ENCODE assay signal across 20 mouse cellular contexts in the genomic region with DNA sequence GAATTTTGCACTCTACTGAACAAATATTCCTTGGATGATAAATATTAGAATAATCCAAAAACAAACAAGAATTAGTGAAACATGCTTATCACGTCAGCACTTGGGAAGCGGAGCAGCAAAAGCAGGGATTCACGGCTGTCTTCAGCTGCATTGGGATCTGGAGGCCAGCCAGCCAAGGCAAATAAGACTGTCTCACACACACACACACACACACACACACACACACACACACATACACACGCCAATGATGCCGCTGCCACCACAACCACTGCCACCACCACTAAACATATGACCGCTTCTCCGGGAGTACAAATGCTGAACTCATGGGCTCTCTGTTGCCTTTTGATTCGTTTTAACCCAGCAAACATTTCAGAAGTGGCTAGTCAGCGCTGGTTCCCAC. TPM values are rescaled to one million over a fixed set of nuclear protein-coding genes. Genes with fewer than 3 reads are reported as not detected.
DNase-seq lines count a peak whose midpoint lies in the region; ATAC-seq and TF ChIP-seq lines count a peak whose summit lies in the region.
"Had no signal": no experiment of that assay in that cellular context is flagged by ENCODE, and none has a peak within 500 bp of the region (broad histone marks: within the 10 kb centered on the region; RNA-seq: fewer than 3 reads in every experiment).

No protein-coding gene starts in this region.

- peak; percentile 12 for DNase-seq in cerebellum, adult 11-12 months
- no peak for DNase-seq in cerebellum, adult 11 months
- DNase-seq in layer of hippocampus, adult 2 months (ENCODE audit: low spot score in 2 of 2), result no peak
- no peak for DNase-seq in layer of hippocampus, adult 18-20 months (ENCODE audit: low spot score in 2 of 2)
- DNase-seq in midbrain, embryonic 14.5 days, result peak; percentile 22
- no peak for DNase-seq in midbrain, embryonic 11.5 days (ENCODE audit: low spot score, missing footprints)
- DNase-seq in heart, postnatal 4 days, result no peak
- DNase-seq: adrenal gland, adult 8-10 months; cerebellum, adult 8-10 months; gastrocnemius, postnatal 25 days; heart, postnatal 14 days; kidney, adult 11 months; kidney, postnatal 14 days; liver, embryonic 13.5 days had no signal

- peaks cover 22% of the 10 kb centered on the region; the same call in 1 of the 2 replicates for H3K27me3 ChIP-seq in midbrain, embryonic 14.5 days (ENCODE audit: control insufficient read depth, insufficient read depth, low read length)
- H3K27me3 ChIP-seq in midbrain, embryonic 11.5 days (ENCODE audit: control insufficient read depth, insufficient read depth, low read length), result peaks cover 39% of the 10 kb centered on the region
- H3K27me3 ChIP-seq in neural tube, embryonic 13.5 days, result peaks cover 57% of the 10 kb centered on the region

- H3K27ac ChIP-seq in layer of hippocampus, adult 2 months, result peak overlapping the region; percentile 74; the same call in 1 of the 2 replicates
- H3K27ac ChIP-seq in midbrain, embryonic 14.5 days (replicated peaks; ENCODE audit: low read depth, low read length), result no peak overlapping the region
- no peak overlapping the region for H3K27ac ChIP-seq in midbrain, embryonic 11.5 days (ENCODE audit: low read depth, low read length)
- H3K27ac ChIP-seq in neural tube, embryonic 13.5 days (replicated peaks), result no peak overlapping the region
- H3K27ac ChIP-seq: liver, embryonic 13.5 days had no signal

- WGBS in midbrain, embryonic 14.5 days, result 84% methylated on average over 9 of the region's 9 CpGs
- WGBS in midbrain, embryonic 11.5 days, result 84% methylated on average over 9 of the region's 9 CpGs
- WGBS in neural tube, embryonic 13.5 days, result 84% methylated on average over 9 of the region's 9 CpGs

- no peak overlapping the region for H3K4me3 ChIP-seq in layer of hippocampus, adult 2 months
- H3K4me3 ChIP-seq in midbrain, embryonic 14.5 days (replicated peaks; ENCODE audit: low read depth, low read length), result no peak overlapping the region
- H3K4me3 ChIP-seq in midbrain, embryonic 11.5 days (ENCODE audit: low read depth, low read length), result no peak overlapping the region
- H3K4me3 ChIP-seq in neural tube, embryonic 13.5 days, result no peak overlapping the region
- H3K4me3 ChIP-seq: liver, embryonic 13.5 days had no signal

- no peak for TF ChIP-seq CTCF in layer of hippocampus, adult 2 months (conservative IDR thresholded peaks at IDR 0.05)

- no peak for ATAC-seq in midbrain, embryonic 14.5 days (ENCODE audit: low FRiP score, low TSS enrichment)
- ATAC-seq in midbrain, embryonic 11.5 days (ENCODE audit: low FRiP score), result no peak
- ATAC-seq in neural tube, embryonic 13.5 days (ENCODE audit: low read depth), result no peak

- H3K36me3 ChIP-seq in midbrain, embryonic 14.5 days (ENCODE audit: control insufficient read depth, insufficient read depth, low read length), result no peaks in the 10 kb centered on the region
- H3K36me3 ChIP-seq in midbrain, embryonic 11.5 days (ENCODE audit: control insufficient read depth, insufficient read depth, low read length), result no peaks in the 10 kb centered on the region
- no peaks in the 10 kb centered on the region for H3K36me3 ChIP-seq in neural tube, embryonic 13.5 days
- H3K36me3 ChIP-seq: liver, embryonic 13.5 days had no signal

- H3K9me3 ChIP-seq in midbrain, embryonic 14.5 days (ENCODE audit: control insufficient read depth, low read length), result no peaks in the 10 kb centered on the region
- no peaks in the 10 kb centered on the region for H3K9me3 ChIP-seq in midbrain, embryonic 11.5 days (ENCODE audit: control insufficient read depth, low read length)
- no peaks in the 10 kb centered on the region for H3K9me3 ChIP-seq in neural tube, embryonic 13.5 days
- H3K9me3 ChIP-seq: liver, embryonic 13.5 days had no signal

- peaks cover 12% of the 10 kb centered on the region for H3K4me1 ChIP-seq in midbrain, embryonic 14.5 days (ENCODE audit: control insufficient read depth, insufficient read depth, low read length)
- peaks cover 14% of the 10 kb centered on the region for H3K4me1 ChIP-seq in midbrain, embryonic 11.5 days (ENCODE audit: control insufficient read depth, insufficient read depth, low read length)
- H3K4me1 ChIP-seq in neural tube, embryonic 13.5 days (replicated peaks), result peaks cover 44% of the 10 kb centered on the region

- H3K9ac ChIP-seq in midbrain, embryonic 14.5 days (replicated peaks; ENCODE audit: low read length), result no peak overlapping the region
- H3K9ac ChIP-seq in midbrain, embryonic 11.5 days (ENCODE audit: low read length), result no peak overlapping the region
- no peak overlapping the region for H3K9ac ChIP-seq in neural tube, embryonic 13.5 days
- H3K9ac ChIP-seq: liver, embryonic 13.5 days had no signal

- no peak overlapping the region for H3K4me2 ChIP-seq in midbrain, embryonic 14.5 days (ENCODE audit: low read length)
- H3K4me2 ChIP-seq in midbrain, embryonic 11.5 days, result no peak overlapping the region
- peak overlapping the region; percentile 93 for H3K4me2 ChIP-seq in neural tube, embryonic 13.5 days
- H3K4me2 ChIP-seq: liver, embryonic 13.5 days had no signal

RNA-seq across cellular contexts. Expression of gene Gm13889, which starts 3.3 kb away (rescaled TPM):
- total RNA-seq in layer of hippocampus, adult 2 months (2021), result 10 to 100 TPM; 50.5 to 51.2 TPM
- 10 to 100 TPM; 54.8 to 57.3 TPM for total RNA-seq in layer of hippocampus, adult 18-20 months (2021)
- polyA plus RNA-seq in midbrain, embryonic 14.5 days (2014; fragmentation: Nextera tagmentation; extraction: Ambion mirVana), result 6.2 TPM in 2 replicates
- polyA plus RNA-seq in midbrain, embryonic 11.5 days (2014; fragmentation: Nextera tagmentation; extraction: Ambion mirVana), result 1.7 and 1.9 TPM in 2 replicates
- 10.7 and 11.0 TPM in 2 replicates for polyA plus RNA-seq in neural tube, embryonic 13.5 days (2015; fragmentation: Nextera tagmentation; extraction: Ambion mirVana)
- total RNA-seq in heart, postnatal 4 days (2021), result 10 to 100 TPM; 24.2 to 26.7 TPM
- total RNA-seq: megakaryocyte-erythroid progenitor cell, adult 5-6 weeks had no signal

RNA-seq across cellular contexts. Expression of gene Gm27027, which starts 42.4 kb away (rescaled TPM):
- total RNA-seq in layer of hippocampus, adult 2 months (2021), result not detected
- not detected for total RNA-seq in layer of hippocampus, adult 18-20 months (2021)
- not detected in 2 replicates for polyA plus RNA-seq in midbrain, embryonic 14.5 days (2014; fragmentation: Nextera tagmentation; extraction: Ambion mirVana)
- polyA plus RNA-seq in midbrain, embryonic 11.5 days (2014; fragmentation: Nextera tagmentation; extraction: Ambion mirVana), result not detected in 2 replicates
- polyA plus RNA-seq in neural tube, embryonic 13.5 days (2015; fragmentation: Nextera tagmentation; extraction: Ambion mirVana), result not detected in 2 replicates
- total RNA-seq in heart, postnatal 4 days (2021), result 1 to 10 TPM in 1 of 2 experiments, not detected in 1; 1.8 TPM
- total RNA-seq: gastrocnemius, postnatal 25 days; heart, postnatal 14 days; layer of hippocampus, postnatal 10 days; megakaryocyte-erythroid progenitor cell, adult 5-6 weeks had no signal
- polyA plus RNA-seq: limb, embryonic 11.5 days; liver, embryonic 13.5 days; spleen, adult 2 months; testis, adult 2 months had no signal

RNA-seq across cellular contexts. Expression of gene Alkbh3, which starts 56.9 kb away (rescaled TPM):
- total RNA-seq in layer of hippocampus, adult 2 months (2021), result 10 to 100 TPM; 22.7 to 28.1 TPM
- 10 to 100 TPM; 21.0 to 22.4 TPM for total RNA-seq in layer of hippocampus, adult 18-20 months (2021)
- 45.7 and 53.7 TPM in 2 replicates for polyA plus RNA-seq in midbrain, embryonic 14.5 days (2014; fragmentation: Nextera tagmentation; extraction: Ambion mirVana)
- polyA plus RNA-seq in midbrain, embryonic 11.5 days (2014; fragmentation: Nextera tagmentation; extraction: Ambion mirVana), result 50.8 and 51.3 TPM in 2 replicates
- polyA plus RNA-seq in neural tube, embryonic 13.5 days (2015; fragmentation: Nextera tagmentation; extraction: Ambion mirVana), result 43.4 and 43.8 TPM in 2 replicates
- total RNA-seq in heart, postnatal 4 days (2021), result 10 to 100 TPM; 72.4 to 82.2 TPM

Comparison
In these comparisons a context has a peak if more than half of its experiments do, and no peak if none do; other contexts are left out.
1. DNase-seq: peak in cerebellum, adult 11-12 months (single experiment) and midbrain, embryonic 14.5 days (single experiment); none in cerebellum, adult 11 months (single experiment), layer of hippocampus, adult 2 months (0 of 2), layer of hippocampus, adult 18-20 months (0 of 2), midbrain, embryonic 11.5 days (single experiment) and heart, postnatal 4 days (single experiment).